Comparison of ENCODE assay signal across 8 mouse cellular contexts in the genomic region with DNA sequence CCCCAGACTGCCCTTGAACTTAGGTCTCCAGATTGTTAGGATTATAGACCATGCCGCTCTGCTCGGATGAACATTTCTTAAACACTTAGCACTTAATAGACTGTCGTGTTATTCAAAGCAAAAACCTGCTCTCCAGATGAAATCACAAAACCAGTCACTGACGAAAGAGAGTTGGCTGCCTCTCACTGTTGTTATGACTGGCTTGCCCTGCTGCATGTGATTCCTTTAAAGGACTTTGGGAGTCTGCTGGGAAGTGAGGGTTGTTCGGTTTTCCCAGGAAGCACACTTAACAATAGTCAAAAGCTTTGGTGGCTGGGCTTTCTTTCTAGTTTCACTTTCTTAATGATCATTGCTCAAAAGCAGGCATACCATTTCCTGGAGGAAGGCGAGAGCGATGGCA.
A peak's percentile ranks its signal among the peaks of the same experiment; 100 is the strongest.
DNase-seq lines count a peak whose midpoint lies in the region; ATAC-seq and TF ChIP-seq lines count a peak whose summit lies in the region.

No protein-coding gene starts in this region.

- peak overlapping the region; percentile 42 for H3K4me3 ChIP-seq in layer of hippocampus, adult 2 months
- H3K4me3 ChIP-seq in kidney, embryonic 16.5 days (ENCODE audit: low read length), result peak overlapping the region; percentile 16
- H3K4me3 ChIP-seq in midbrain, embryonic 14.5 days (replicated peaks; ENCODE audit: low read depth, low read length), result no peak overlapping the region

- peak overlapping the region; percentile 47 for H3K4me2 ChIP-seq in kidney, embryonic 16.5 days (replicated peaks; ENCODE audit: low read depth, low read length)
- no peak overlapping the region for H3K4me2 ChIP-seq in midbrain, embryonic 14.5 days (ENCODE audit: low read length)

- H3K4me1 ChIP-seq in kidney, embryonic 16.5 days (ENCODE audit: insufficient read depth, low read length), result peaks cover 27% of the 10 kb centered on the region
- peaks cover 6% of the 10 kb centered on the region; the same call in 1 of the 2 replicates for H3K4me1 ChIP-seq in midbrain, embryonic 14.5 days (ENCODE audit: control insufficient read depth, insufficient read depth, low read length)

- no peak for TF ChIP-seq CTCF in layer of hippocampus, adult 2 months (conservative IDR thresholded peaks at IDR 0.05)

- no peaks in the 10 kb centered on the region for H3K9me3 ChIP-seq in kidney, embryonic 16.5 days (ENCODE audit: low read length)
- H3K9me3 ChIP-seq in midbrain, embryonic 14.5 days (ENCODE audit: control insufficient read depth, low read length), result no peaks in the 10 kb centered on the region

- 18% methylated on average over 7 of the region's 7 CpGs for WGBS in kidney, embryonic 16.5 days
- WGBS in midbrain, embryonic 14.5 days, result 68% methylated on average over 7 of the region's 7 CpGs

- H3K9ac ChIP-seq in kidney, embryonic 16.5 days (replicated peaks; ENCODE audit: low read length), result no peak overlapping the region
- no peak overlapping the region for H3K9ac ChIP-seq in midbrain, embryonic 14.5 days (replicated peaks; ENCODE audit: low read length)

- DNase-seq in layer of hippocampus, adult 2 months (ENCODE audit: low spot score in 2 of 2), result no peak
- no peak for DNase-seq in layer of hippocampus, postnatal 10 days (ENCODE audit: low spot score in 2 of 2)
- DNase-seq in NIH3T3 (ENCODE audit: low read depth), result peak; percentile 87
- DNase-seq in heart, adult 18-20 months, result peak; percentile 72 to 80
- no peak for DNase-seq in right cerebral cortex, postnatal 36 days (ENCODE audit: low spot score in 2 of 2)
- no peak for DNase-seq in midbrain, embryonic 14.5 days

- no peaks in the 10 kb centered on the region for H3K27me3 ChIP-seq in kidney, embryonic 16.5 days (ENCODE audit: insufficient read depth, low read length)
- H3K27me3 ChIP-seq in midbrain, embryonic 14.5 days (ENCODE audit: control insufficient read depth, insufficient read depth, low read length), result no peaks in the 10 kb centered on the region

- H3K27ac ChIP-seq in layer of hippocampus, adult 2 months, result peak overlapping the region; percentile 56
- peak overlapping the region; percentile 69 for H3K27ac ChIP-seq in kidney, embryonic 16.5 days (ENCODE audit: low read length)
- H3K27ac ChIP-seq in midbrain, embryonic 14.5 days (replicated peaks; ENCODE audit: low read depth, low read length), result no peak overlapping the region

- H3K36me3 ChIP-seq in kidney, embryonic 16.5 days (ENCODE audit: insufficient read depth, low read length), result no peaks in the 10 kb centered on the region
- H3K36me3 ChIP-seq in midbrain, embryonic 14.5 days (ENCODE audit: control insufficient read depth, insufficient read depth, low read length), result no peaks in the 10 kb centered on the region

- peak; percentile 55; the same call in 1 of the 2 replicates for ATAC-seq in kidney, embryonic 16.5 days (ENCODE audit: low FRiP score, low TSS enrichment)
- peak; percentile 32 for ATAC-seq in megakaryocyte-erythroid progenitor cell, adult 5-6 weeks (replicated peaks; ENCODE audit: low FRiP score, low TSS enrichment, poor library complexity, severe bottlenecking)
- no peak for ATAC-seq in midbrain, embryonic 14.5 days (ENCODE audit: low FRiP score, low TSS enrichment)

Comparison
In these comparisons a context has a peak if more than half of its experiments do, and no peak if none do; other contexts are left out.
1. DNase-seq: peak in NIH3T3 (single experiment) and heart, adult 18-20 months (2 of 2); none in layer of hippocampus, adult 2 months (0 of 2), layer of hippocampus, postnatal 10 days (0 of 2), right cerebral cortex, postnatal 36 days (0 of 2) and midbrain, embryonic 14.5 days (single experiment).